Mouse (Mus musculus) heart, embryonic 13.5 days (tissue): ENCODE results near the gene Lrrc46. TPM values are rescaled to one million over a fixed set of nuclear protein-coding genes. Genes with fewer than 3 reads are reported as not detected.

Experiments
- ATAC-seq: fragments of 200-750 bp; cut with Nextera tagmentation; 2 replicates; pipeline ENCODE4 v1.8.0; 2017; ENCODE audit warnings: moderate TSS enrichment; ENCODE audit not compliant: insufficient number of reproducible peaks, low FRiP score, low TSS enrichment; ENCODE audit errors: extremely low read depth
- H3K27ac ChIP-seq: fragments of 300-500 bp; sonication (generic); replicated peaks from 2 replicates; pipeline ENCODE4 v1.5.1; 2015; ENCODE audit warnings: moderate library complexity, mild to moderate bottlenecking, inconsistent platforms
- H3K27me3 ChIP-seq: fragments of 300-500 bp; sonication (generic); replicated peaks from 2 replicates; pipeline ENCODE4 v1.6.1; 2015; ENCODE audit warnings: mild to moderate bottlenecking, inconsistent platforms
- H3K36me3 ChIP-seq: fragments of 300-500 bp; sonication (generic); 2 replicates; pipeline ENCODE4 v1.6.1; 2015; ENCODE audit warnings: mild to moderate bottlenecking, inconsistent platforms
- H3K4me1 ChIP-seq: fragments of 300-500 bp; sonication (generic); 2 replicates; pipeline ENCODE4 v1.6.1; 2015; ENCODE audit warnings: inconsistent platforms
- H3K4me2 ChIP-seq: fragments of 300-500 bp; sonication (generic); 2 replicates; pipeline ENCODE4 v1.6.1; 2015; ENCODE audit warnings: inconsistent platforms, mild to moderate bottlenecking, moderate library complexity
- H3K4me3 ChIP-seq: fragments of 300-500 bp; sonication (generic); 2 replicates; pipeline ENCODE4 v1.5.1; 2015; ENCODE audit warnings: moderate library complexity, mild to moderate bottlenecking, inconsistent platforms
- H3K9ac ChIP-seq: fragments of 300-500 bp; sonication (generic); 2 replicates; pipeline ENCODE4 v1.6.1; 2015; ENCODE audit warnings: inconsistent platforms, mild to moderate bottlenecking, moderate library complexity
- H3K9me3 ChIP-seq: fragments of 300-500 bp; sonication (generic); 2 replicates; pipeline ENCODE4 v1.6.1; 2016; ENCODE audit warnings: inconsistent platforms
- WGBS: fragments of 180-500 bp; shearing (Covaris S2); methylation state at CpG from one replicate; pipeline ENCODE4 v1.1.7; 2015; ENCODE audit warnings: mixed read lengths; 5-methylcytosine and 5-hydroxymethylcytosine counted together
- polyA plus RNA-seq: library from polyadenylated mRNA; unstranded; fragments of >200 nt; fragmentation: Nextera tagmentation; extraction: Ambion mirVana; gene quantifications from 2 replicates; pipeline ENCODE4 v1.2.1, GENCODE M21; 2015

Gene Lrrc46
- polyA plus RNA-seq, 1 experiment from 2014 or later = 0.49 TPM

- WGBS = 79% methylated on average over 2 of the region's 2 CpGs
- H3K27ac ChIP-seq = no peak overlapping the region
- no peak overlapping the region for H3K4me2 ChIP-seq
These were observed 28.6 kb upstream of the Lrrc46 start for GRCm38 (mm10) chr11:97069770-97070169.

GRCm38 (mm10) chr11:97069333-97069732 is 28.1 kb upstream of the Lrrc46 start:
- Histone ChIP-seq H3K27me3 (no peaks in the 10 kb centered on the region), H3K4me3 (no peak overlapping the region), H3K27ac (no peak overlapping the region), H3K4me1 (peaks cover 31% of the 10 kb centered on the region), H3K9ac (no peak overlapping the region), H3K36me3 (peaks cover 27% of the 10 kb centered on the region), H3K9me3 (no peaks in the 10 kb centered on the region), H3K4me2 (no peak overlapping the region)
- ATAC-seq = no peak
- WGBS = 78% methylated on average over 1 of the region's 1 CpGs

More at GRCm38 (mm10) chr11:97069770-97070169, 28.6 kb upstream of the Lrrc46 start:
- Histone ChIP-seq H3K4me3 (no peak overlapping the region), H3K27me3 (no peaks in the 10 kb centered on the region), H3K36me3 (peaks cover 25% of the 10 kb centered on the region), H3K9me3 (no peaks in the 10 kb centered on the region), H3K9ac (no peak overlapping the region), H3K4me1 (peaks cover 31% of the 10 kb centered on the region)
- ATAC-seq = no peak

GRCm38 (mm10) chr11:97066656-97067360 is 25.6 kb upstream of the Lrrc46 start:
- Histone ChIP-seq H3K4me3 (no peak overlapping the region), H3K4me2 (no peak overlapping the region), H3K36me3 (peaks cover 42% of the 10 kb centered on the region), H3K4me1 (peaks cover 31% of the 10 kb centered on the region), H3K9ac (no peak overlapping the region), H3K9me3 (no peaks in the 10 kb centered on the region), H3K27ac (no peak overlapping the region), H3K27me3 (no peaks in the 10 kb centered on the region)
- WGBS = 47% methylated on average over 22 of the region's 22 CpGs
- no peak for ATAC-seq

- H3K4me3 ChIP-seq = no peak overlapping the region
- no peak for ATAC-seq
- 0 out of 2 replicates have a peak overlapping the region, but pooled peaks have one; percentile 28 for H3K9ac ChIP-seq
- H3K4me1 ChIP-seq = peaks cover 21% of the 10 kb centered on the region
- no peaks in the 10 kb centered on the region for H3K9me3 ChIP-seq
- no peak overlapping the region for H3K4me2 ChIP-seq
- peaks cover 53% of the 10 kb centered on the region for H3K36me3 ChIP-seq
- no peaks in the 10 kb centered on the region for H3K27me3 ChIP-seq
- WGBS = 61% methylated on average over 12 of the region's 12 CpGs
- H3K27ac ChIP-seq = no peak overlapping the region
These were observed 24.5 kb upstream of the Lrrc46 start for GRCm38 (mm10) chr11:97065538-97066295.

GRCm38 (mm10) chr11:97063921-97064295 is 22.7 kb upstream of the Lrrc46 start:
- peaks cover 18% of the 10 kb centered on the region for H3K4me1 ChIP-seq
- ATAC-seq = no peak
- H3K9ac ChIP-seq = no peak overlapping the region
- peaks cover 70% of the 10 kb centered on the region for H3K36me3 ChIP-seq
- peak overlapping the region; percentile 40; the same call in 1 of the 2 replicates for H3K27ac ChIP-seq
- 73% methylated on average over 3 of the region's 3 CpGs for WGBS
- H3K27me3 ChIP-seq = no peaks in the 10 kb centered on the region
- no peak overlapping the region for H3K4me2 ChIP-seq
- no peak overlapping the region for H3K4me3 ChIP-seq
- H3K9me3 ChIP-seq = no peaks in the 10 kb centered on the region

- Histone ChIP-seq H3K27ac (peak overlapping the region; percentile 40; the same call in 1 of the 2 replicates), H3K4me2 (no peak overlapping the region), H3K9me3 (no peaks in the 10 kb centered on the region), H3K36me3 (peaks cover 69% of the 10 kb centered on the region), H3K9ac (no peak overlapping the region), H3K4me1 (peaks cover 18% of the 10 kb centered on the region), H3K4me3 (no peak overlapping the region), H3K27me3 (no peaks in the 10 kb centered on the region)
- ATAC-seq = no peak
- 50% methylated on average over 9 of the region's 9 CpGs for WGBS
These were observed 22.2 kb upstream of the Lrrc46 start for GRCm38 (mm10) chr11:97063274-97063920.

- peaks cover 24% of the 10 kb centered on the region for H3K4me1 ChIP-seq
- no peak overlapping the region for H3K27ac ChIP-seq
- ATAC-seq = no peak
- peak overlapping the region; percentile 79 for H3K4me3 ChIP-seq
- peaks cover 65% of the 10 kb centered on the region for H3K36me3 ChIP-seq
- peak overlapping the region; percentile 98 for H3K4me2 ChIP-seq
- WGBS = 27% methylated on average over 11 of the region's 11 CpGs
- H3K9me3 ChIP-seq = no peaks in the 10 kb centered on the region
- no peaks in the 10 kb centered on the region for H3K27me3 ChIP-seq
- H3K9ac ChIP-seq = peak overlapping the region; percentile 91
These were observed 11.0 kb upstream of the Lrrc46 start for GRCm38 (mm10) chr11:97052219-97052646.

- Histone ChIP-seq H3K4me1 (peaks cover 24% of the 10 kb centered on the region), H3K27ac (peak overlapping the region; percentile 61), H3K9ac (peak overlapping the region; percentile 91), H3K4me2 (peak overlapping the region; percentile 98), H3K36me3 (peaks cover 63% of the 10 kb centered on the region), H3K27me3 (no peaks in the 10 kb centered on the region), H3K9me3 (no peaks in the 10 kb centered on the region), H3K4me3 (peak overlapping the region; percentile 79)
- 25% methylated on average over 13 of the region's 13 CpGs for WGBS
- ATAC-seq = no peak
These were observed 9.9 kb upstream of the Lrrc46 start for GRCm38 (mm10) chr11:97050944-97051586.

GRCm38 (mm10) chr11:97050216-97050943 is 9.2 kb upstream of the Lrrc46 start, which contains the start of gene Osbpl7:
Osbpl7 (plus strand) TSS chr11:97050628.
- H3K4me1 ChIP-seq = peaks cover 24% of the 10 kb centered on the region
- 5% methylated on average over 18 of the region's 18 CpGs for WGBS
- H3K27me3 ChIP-seq = no peaks in the 10 kb centered on the region

GRCm38 (mm10) chr11:97049492-97050085 is 8.4 kb upstream of the Lrrc46 start:
- Histone ChIP-seq H3K9me3 (no peaks in the 10 kb centered on the region), H3K27ac (no peak overlapping the region), H3K36me3 (peaks cover 63% of the 10 kb centered on the region), H3K4me3 (no peak overlapping the region), H3K4me1 (peaks cover 24% of the 10 kb centered on the region), H3K4me2 (no peak overlapping the region), H3K27me3 (no peaks in the 10 kb centered on the region), H3K9ac (0 out of 2 replicates have a peak overlapping the region, but pooled peaks have one; percentile 91)
- WGBS = 78% methylated on average over 6 of the region's 6 CpGs
- no peak for ATAC-seq

More at GRCm38 (mm10) chr11:97050216-97050943, 9.2 kb upstream of the Lrrc46 start, which contains the start of gene Osbpl7:
- H3K9ac ChIP-seq = peak within 1 kb of the TSS; percentile 91
- H3K36me3 ChIP-seq = peaks cover 63% of the 10 kb centered on the region
- H3K4me2 ChIP-seq = peak within 1 kb of the TSS; percentile 98
- H3K4me3 ChIP-seq = peak within 1 kb of the TSS; percentile 79
- peak within 1 kb of the TSS; percentile 61 for H3K27ac ChIP-seq
- peak; percentile 31; the same call in 1 of the 2 replicates for ATAC-seq
- no peaks in the 10 kb centered on the region for H3K9me3 ChIP-seq
